Mouse (Mus musculus): ENCODE results near the gene Hmbs. TPM values are rescaled to one million over a fixed set of nuclear protein-coding genes. Genes with fewer than 3 reads are reported as not detected.
"Not testable (repeated sequence)": the region's sequence is repeated elsewhere in the genome, so short reads cannot be mapped to it uniquely, and the experiment has no call there.

Hmbs gene
- total and polyA plus RNA-seq, 3 experiments, result 65.1 to 74.0 (median 73.7) TPM

GRCm38 (mm10) chr9:44324147-44324546 is 19.9 kb downstream of the Hmbs start (continued):
- peak; percentile 94 for TF ChIP-seq IRF4 (IDR thresholded peaks at IDR 0.05; ENCODE audit: low read depth, low read length)
- TF ChIP-seq ZNF384 (IDR thresholded peaks at IDR 0.05; ENCODE audit: low read depth, low read length), result no peak
- TF ChIP-seq POLR2A (IDR thresholded peaks at IDR 0.05; ENCODE audit: low read depth, low read length), result peak; percentile 63
- TF ChIP-seq RCOR1 (conservative IDR thresholded peaks at IDR 0.05; ENCODE audit: low read depth, low read length), result peak; percentile 76; the same call in 1 of the 2 replicates
- peak; percentile 60 for TF ChIP-seq JUN (IDR thresholded peaks at IDR 0.05; ENCODE audit: insufficient read depth, low read depth, low read length)
- peak; percentile 38; the same call in 1 of the 2 replicates for TF ChIP-seq TCF12 (IDR thresholded peaks at IDR 0.05; ENCODE audit: low read depth, low read length)
- TF ChIP-seq MAZ (IDR thresholded peaks at IDR 0.05; ENCODE audit: low read depth, low read length), result no peak
- peak; percentile 31; the same call in 1 of the 2 replicates for TF ChIP-seq ETS1 (conservative IDR thresholded peaks at IDR 0.05; ENCODE audit: low read depth, low read length)
- no peak for TF ChIP-seq NELFE (IDR thresholded peaks at IDR 0.05; ENCODE audit: low read depth, low read length)
- TF ChIP-seq UBTF (IDR thresholded peaks at IDR 0.05; ENCODE audit: low read depth, low read length), result no peak
- peak; percentile 82 for TF ChIP-seq EP300 (IDR thresholded peaks at IDR 0.05; ENCODE audit: low read length)
- peak; percentile 72 for TF ChIP-seq MYC (IDR thresholded peaks at IDR 0.05; ENCODE audit: low read depth, low read length)

DNA sequence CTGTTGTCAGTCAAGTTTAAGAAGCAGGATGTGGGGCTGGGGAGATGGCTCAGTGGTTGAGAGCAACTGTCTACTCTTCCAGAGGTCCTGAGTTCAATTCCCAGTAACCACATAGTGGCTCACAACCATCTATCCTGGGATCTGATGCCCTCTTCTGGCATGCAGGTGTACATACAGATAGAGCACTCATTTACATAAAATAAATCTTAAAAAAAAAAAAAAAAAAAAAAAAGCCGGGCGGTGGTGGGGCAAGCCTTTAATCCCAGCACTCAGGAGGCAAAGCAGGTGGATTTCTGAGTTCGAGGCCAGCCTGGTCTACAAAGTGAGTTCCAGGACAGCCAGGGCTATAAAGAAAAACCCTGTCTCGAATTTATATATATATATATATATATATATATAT is 20.4 kb downstream of the Hmbs start:
- H3K27me3 ChIP-seq (replicated peaks); H3K9me3 ChIP-seq (replicated peaks; ENCODE audit: low read length); H3K79me2 ChIP-seq (replicated peaks; ENCODE audit: control insufficient read depth, extremely low read depth, insufficient read depth, poor library complexity, severe bottlenecking); dilution Hi-C loops (cut with MboI; ENCODE audit: extremely low pct_ligation_motif_present, extremely low pct_unique_long_range_greater_than_20kb, low sequenced_read_pairs); H3K4me2 ChIP-seq (ENCODE audit: insufficient read depth, low read depth, poor library complexity, severe bottlenecking); DNase-seq (ENCODE audit: extremely low read depth); H3K4me3 ChIP-seq (replicated peaks in 1 of 3; ENCODE audit: low read depth in 2 of 3, low read length in 2 of 3, poor library complexity in 1 of 3); H3K9ac ChIP-seq (ENCODE audit: insufficient read depth, low read depth); H3K36me3 ChIP-seq (replicated peaks in 1 of 2; ENCODE audit: control insufficient read depth in 1 of 2, insufficient read depth in 1 of 2, low read length in 1 of 2); in situ Hi-C loops (cut with MboI; ENCODE audit: low pct_ligation_motif_present, low pct_unique_long_range_greater_than_20kb, low sequenced_read_pairs); H3K27ac ChIP-seq (ENCODE audit: insufficient read depth, low read depth): not testable (repeated sequence)
- peaks cover 8 to 43% of the 10 kb centered on the region in 2 experiments for H3K4me1 ChIP-seq (ENCODE audit: control insufficient read depth in 1 of 2, insufficient read depth in 2 of 2)
- peak in 1 of 2 experiments; percentile 12; a peak in 1 of 4 replicates for TF ChIP-seq CTCF (conservative IDR thresholded peaks at IDR 0.05 in 1 of 2, IDR thresholded peaks at IDR 0.05 in 1 of 2; ENCODE audit: low read depth in 2 of 2, low read length in 2 of 2)
- TF ChIP-seq ZNF384 (IDR thresholded peaks at IDR 0.05; ENCODE audit: low read depth, low read length), result peak; percentile 82

- Histone ChIP-seq H3K4me2 (ENCODE audit: insufficient read depth, low read depth, poor library complexity, severe bottlenecking) (peak overlapping the region; percentile 82), H3K79me2 (replicated peaks; ENCODE audit: control insufficient read depth, extremely low read depth, insufficient read depth, poor library complexity, severe bottlenecking) (no peaks in the 10 kb centered on the region), H3K36me3 (replicated peaks in 1 of 2; ENCODE audit: control insufficient read depth in 1 of 2, insufficient read depth in 1 of 2, low read length in 1 of 2) (peaks cover 11 to 17% of the 10 kb centered on the region in 2 experiments), H3K4me3 (replicated peaks in 1 of 3; ENCODE audit: low read depth in 2 of 3, low read length in 2 of 3, poor library complexity in 1 of 3) (peak overlapping the region in 1 of 3 experiments; percentile 18), H3K4me1 (ENCODE audit: control insufficient read depth in 1 of 2, insufficient read depth in 2 of 2) (peaks cover 7 to 42% of the 10 kb centered on the region in 2 experiments; a peak in 3 of 4 replicates), H3K9me3 (replicated peaks; ENCODE audit: low read length) (no peaks in the 10 kb centered on the region), H3K27ac (ENCODE audit: insufficient read depth, low read depth) (no peak overlapping the region), H3K9ac (ENCODE audit: insufficient read depth, low read depth) (peak overlapping the region; percentile 23; the same call in 1 of the 2 replicates), H3K27me3 (replicated peaks) (peaks cover 4% of the 10 kb centered on the region)
- no peak for TF ChIP-seq ZC3H11A (IDR thresholded peaks at IDR 0.05; ENCODE audit: low read depth, low read length)
- no peak for TF ChIP-seq PAX5 (IDR thresholded peaks at IDR 0.05; ENCODE audit: low read length)
- TF ChIP-seq MAX (IDR thresholded peaks at IDR 0.05; ENCODE audit: low read length), result no peak
- no peak for TF ChIP-seq JUND (conservative IDR thresholded peaks at IDR 0.05; ENCODE audit: low read depth, low read length)
- TF ChIP-seq NRF1 (IDR thresholded peaks at IDR 0.05; ENCODE audit: low read depth, low read length), result no peak
- TF ChIP-seq MEF2A (IDR thresholded peaks at IDR 0.05; ENCODE audit: borderline replicate concordance, low read depth, low read length), result no peak
- dilution Hi-C loops (cut with MboI; ENCODE audit: extremely low pct_ligation_motif_present, extremely low pct_unique_long_range_greater_than_20kb, low sequenced_read_pairs), result no loop called here
- in situ Hi-C loops (cut with MboI; ENCODE audit: low pct_ligation_motif_present, low pct_unique_long_range_greater_than_20kb, low sequenced_read_pairs), result no loop called here
- no peak for DNase-seq (ENCODE audit: extremely low read depth)
Observed at GRCm38 (mm10) chr9:44320799-44321133, 23.3 kb downstream of the Hmbs start.

Data from CH12.LX (cell line).